Mouse (Mus musculus): ENCODE measurements around the gene Fmnl2.

- no peak for TF ChIP-seq POLR2A (IDR thresholded peaks at IDR 0.05; ENCODE audit: borderline replicate concordance, low read depth, low read length)
- TF ChIP-seq CTCF (IDR thresholded peaks at IDR 0.05; ENCODE audit: low read depth, low read length): no peak
Observed at GRCm38 (mm10) chr2:52862760-52863124, 5.1 kb downstream of the Fmnl2 start.

Measured in bone marrow macrophage, adult 2 months (primary cell).